Mouse (Mus musculus) stomach, postnatal 0 days (tissue): ENCODE results near the gene Nlk.

Experiments
- CTCF ChIP-seq: IDR thresholded peaks from 2 replicates; pipeline ENCODE4 v1.5.1; 2016; ENCODE audit warnings: antibody characterized with exemption, low read depth, mild to moderate bottlenecking, moderate library complexity
- EP300 ChIP-seq: optimal IDR thresholded peaks from 2 replicates; pipeline ENCODE3; 2016; ENCODE audit warnings: antibody characterized with exemption

DNA sequence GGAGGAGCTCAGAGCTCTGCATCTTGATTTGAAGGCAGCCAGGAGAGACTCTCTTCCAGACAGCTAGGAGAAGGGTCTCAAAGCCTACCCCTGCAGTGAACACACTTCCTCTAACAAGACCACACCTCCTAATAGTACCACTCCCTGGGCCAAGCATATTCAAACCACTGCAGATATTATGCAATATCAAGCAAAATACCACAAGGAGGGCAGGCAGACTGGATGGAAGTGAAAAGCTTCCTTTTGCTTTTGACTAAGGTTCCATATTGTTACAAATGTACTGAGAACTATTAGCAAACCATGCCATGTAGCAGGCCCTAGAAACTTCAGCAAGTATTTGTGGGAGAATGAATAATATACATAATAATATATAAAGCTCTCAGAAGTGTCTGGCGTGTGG, 38.0 kb upstream of the Nlk start:
- TF ChIP-seq CTCF = no peak
- no peak for TF ChIP-seq EP300
